Mouse (Mus musculus): ENCODE measurements around the gene Gm10666. TPM values are rescaled to one million over a fixed set of nuclear protein-coding genes. Genes with fewer than 3 reads are reported as not detected.
"Not testable (repeated sequence)": the region's sequence is repeated elsewhere in the genome, so short reads cannot be mapped to it uniquely, and the experiment has no call there.

Gene Gm10666
- total RNA-seq (2014; rRNA removed) (not detected in 2 replicates), polyA plus RNA-seq (2012; rRNA removed) (not detected in 2 replicates)

DNA sequence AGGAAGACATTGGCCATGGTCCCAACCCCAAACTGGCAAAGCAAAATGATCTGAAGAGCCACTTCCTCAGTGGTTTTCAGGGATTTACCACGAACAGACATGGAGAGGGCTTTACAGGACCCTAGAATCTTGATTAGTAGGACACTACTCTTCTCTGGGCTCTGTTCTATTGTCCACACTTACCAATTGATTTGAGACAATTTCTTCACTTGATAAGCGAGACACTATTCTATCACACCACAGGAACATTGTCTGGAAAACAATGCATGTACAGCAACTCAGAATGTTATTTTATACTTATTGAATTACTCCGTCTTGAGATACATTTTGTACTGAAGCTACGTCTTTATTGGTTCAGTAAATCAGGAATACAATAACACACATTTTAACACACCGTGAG, at the start of gene Gm10666:
Gene Gm10666, minus strand, starts transcription at position 101 of the 400 bp plus-strand sequence.
- H3K9ac ChIP-seq (ENCODE audit: low read depth, low read length); H3K36me3 ChIP-seq (ENCODE audit: control insufficient read depth, insufficient read depth, low read length); H3K4me3 ChIP-seq (ENCODE audit: insufficient read depth, low read depth, low read length); H3K4me1 ChIP-seq (ENCODE audit: control insufficient read depth, insufficient read depth, low read length); H3K27ac ChIP-seq (replicated peaks; ENCODE audit: insufficient read depth, low read depth, low read length); H3K79me2 ChIP-seq (ENCODE audit: control insufficient read depth, insufficient read depth, low read length); DNase-seq (ENCODE audit: extremely low read depth, low read depth, low spot score); H3K27me3 ChIP-seq (ENCODE audit: control insufficient read depth, insufficient read depth, low read length): not testable (repeated sequence)
- WGBS, result no CpG with 5 or more reads among the region's 5 CpGs

DNA sequence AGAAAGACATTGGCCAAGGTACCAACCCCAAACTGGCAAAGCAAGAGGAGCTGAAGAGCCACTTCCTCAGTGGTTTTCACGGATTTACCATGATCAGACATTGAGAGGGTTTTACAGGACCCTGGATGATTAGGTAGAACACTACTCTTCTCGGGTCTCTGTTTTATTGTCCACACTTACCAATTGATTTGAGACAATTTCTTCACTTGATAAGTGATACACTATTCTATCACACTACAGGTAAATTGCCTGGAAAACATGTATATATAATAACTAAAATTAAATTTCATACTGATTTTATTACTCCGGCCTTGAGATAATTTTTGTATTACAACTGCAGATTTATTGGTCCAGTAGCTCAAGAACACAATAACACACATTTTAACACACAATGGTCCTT, 29.4 kb upstream of the Gm10666 start, which contains the start of gene Vmn1r142:
Gene Vmn1r142, minus strand, starts transcription at position 101 of the 400 bp plus-strand sequence.
- H3K27ac ChIP-seq (replicated peaks; ENCODE audit: insufficient read depth, low read depth, low read length); H3K27me3 ChIP-seq (ENCODE audit: control insufficient read depth, insufficient read depth, low read length); H3K9ac ChIP-seq (ENCODE audit: low read depth, low read length); H3K79me2 ChIP-seq (ENCODE audit: control insufficient read depth, insufficient read depth, low read length); H3K4me3 ChIP-seq (ENCODE audit: insufficient read depth, low read depth, low read length); H3K36me3 ChIP-seq (ENCODE audit: control insufficient read depth, insufficient read depth, low read length); H3K4me1 ChIP-seq (ENCODE audit: control insufficient read depth, insufficient read depth, low read length); DNase-seq (ENCODE audit: extremely low read depth, low read depth, low spot score): not testable (repeated sequence)
- WGBS, result no CpG with 5 or more reads among the region's 3 CpGs

DNA sequence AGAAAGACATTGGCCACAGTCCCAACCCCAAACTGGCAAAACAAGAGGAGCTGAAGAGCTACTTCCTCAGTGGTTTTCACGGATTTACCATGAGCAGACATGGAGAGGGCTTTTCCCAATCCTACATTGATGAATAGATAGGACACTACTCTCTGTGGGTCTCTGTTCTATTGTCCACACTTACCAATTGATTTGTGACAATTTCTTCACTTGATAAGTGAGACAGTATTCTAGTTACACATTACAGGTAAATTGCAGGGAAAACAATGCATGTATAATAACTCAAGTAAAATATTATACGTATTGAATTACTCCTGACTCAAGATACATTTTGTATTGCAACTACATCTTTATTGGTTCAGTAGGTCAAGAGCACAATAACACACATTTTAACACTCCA, 16.4 kb downstream of the Gm10666 start, which contains the start of gene Gm16451:
Gene Gm16451, minus strand, starts transcription at position 101 of the 400 bp plus-strand sequence.
- not testable (repeated sequence) for H3K36me3 ChIP-seq (ENCODE audit: control insufficient read depth, insufficient read depth, low read length); H3K4me3 ChIP-seq (ENCODE audit: insufficient read depth, low read depth, low read length); H3K79me2 ChIP-seq (ENCODE audit: control insufficient read depth, insufficient read depth, low read length); H3K9ac ChIP-seq (ENCODE audit: low read depth, low read length); H3K27me3 ChIP-seq (ENCODE audit: control insufficient read depth, insufficient read depth, low read length); H3K27ac ChIP-seq (replicated peaks; ENCODE audit: insufficient read depth, low read depth, low read length); DNase-seq (ENCODE audit: extremely low read depth, low read depth, low spot score); H3K4me1 ChIP-seq (ENCODE audit: control insufficient read depth, insufficient read depth, low read length)
- WGBS, result no CpG with 5 or more reads among the region's 2 CpGs

Other genes with a start within 250 kb of the Gm10666 start
- gene Gm5891, start 213.4 kb downstream of the Gm10666 start, total RNA-seq (2014; rRNA removed), result not detected in 2 replicates
- gene Gm5891, start 213.4 kb downstream of the Gm10666 start, polyA plus RNA-seq (2012; rRNA removed), result not detected in 2 replicates
- gene Vmn1r137, start 140.2 kb downstream of the Gm10666 start, total RNA-seq (2014; rRNA removed), result not detected in 2 replicates
- gene Vmn1r137, start 140.2 kb downstream of the Gm10666 start, polyA plus RNA-seq (2012; rRNA removed), result not detected in 2 replicates
- gene Vmn1r138, start 105.8 kb downstream of the Gm10666 start, total RNA-seq (2014; rRNA removed), result not detected in 2 replicates
- gene Vmn1r138, start 105.8 kb downstream of the Gm10666 start, polyA plus RNA-seq (2012; rRNA removed), result not detected in 2 replicates
- gene Gm6176, start 78.4 kb downstream of the Gm10666 start, total RNA-seq (2014; rRNA removed), result not detected in 2 replicates
- not detected in 2 replicates for gene Gm6176, start 78.4 kb downstream of the Gm10666 start, polyA plus RNA-seq (2012; rRNA removed)
- not detected in 2 replicates for gene Vmn1r139, start 65.7 kb downstream of the Gm10666 start, total RNA-seq (2014; rRNA removed)
- gene Vmn1r139, start 65.7 kb downstream of the Gm10666 start, polyA plus RNA-seq (2012; rRNA removed), result not detected in 2 replicates
- not detected in 2 replicates for gene Gm16451, start 16.5 kb downstream of the Gm10666 start, total RNA-seq (2014; rRNA removed)
- gene Gm16451, start 16.5 kb downstream of the Gm10666 start, polyA plus RNA-seq (2012; rRNA removed), result not detected in 2 replicates
- not detected in 2 replicates for gene Vmn1r142, start 29.3 kb upstream of the Gm10666 start, total RNA-seq (2014; rRNA removed)
- gene Vmn1r142, start 29.3 kb upstream of the Gm10666 start, polyA plus RNA-seq (2012; rRNA removed), result not detected in 2 replicates
- not detected in 2 replicates for gene Vmn1r143, start 54.6 kb upstream of the Gm10666 start, total RNA-seq (2014; rRNA removed)
- not detected in 2 replicates for gene Vmn1r143, start 54.6 kb upstream of the Gm10666 start, polyA plus RNA-seq (2012; rRNA removed)
- not detected in 2 replicates for gene Gm8653, start 66.5 kb upstream of the Gm10666 start, total RNA-seq (2014; rRNA removed)
- gene Gm8653, start 66.5 kb upstream of the Gm10666 start, polyA plus RNA-seq (2012; rRNA removed), result not detected in 2 replicates
- not detected in 2 replicates for gene Gm8453, start 94.7 kb upstream of the Gm10666 start, total RNA-seq (2014; rRNA removed)
- not detected in 2 replicates for gene Gm8453, start 94.7 kb upstream of the Gm10666 start, polyA plus RNA-seq (2012; rRNA removed)
- not detected in 2 replicates for gene Gm4187, start 195.0 kb upstream of the Gm10666 start, total RNA-seq (2014; rRNA removed)
- gene Gm4187, start 195.0 kb upstream of the Gm10666 start, polyA plus RNA-seq (2012; rRNA removed), result not detected in 2 replicates
- not detected in 2 replicates for gene Gm8660, start 236.3 kb upstream of the Gm10666 start, total RNA-seq (2014; rRNA removed)
- not detected in 2 replicates for gene Gm8660, start 236.3 kb upstream of the Gm10666 start, polyA plus RNA-seq (2012; rRNA removed)